Mouse (Mus musculus): ENCODE results near the gene Fli1. TPM values are rescaled to one million over a fixed set of nuclear protein-coding genes. Genes with fewer than 3 reads are reported as not detected.

Fli1 gene
- 22.5 and 24.5 TPM in 2 replicates for polyA plus RNA-seq (2016; fragmentation: Nextera tagmentation; extraction: Ambion mirVana)

DNA sequence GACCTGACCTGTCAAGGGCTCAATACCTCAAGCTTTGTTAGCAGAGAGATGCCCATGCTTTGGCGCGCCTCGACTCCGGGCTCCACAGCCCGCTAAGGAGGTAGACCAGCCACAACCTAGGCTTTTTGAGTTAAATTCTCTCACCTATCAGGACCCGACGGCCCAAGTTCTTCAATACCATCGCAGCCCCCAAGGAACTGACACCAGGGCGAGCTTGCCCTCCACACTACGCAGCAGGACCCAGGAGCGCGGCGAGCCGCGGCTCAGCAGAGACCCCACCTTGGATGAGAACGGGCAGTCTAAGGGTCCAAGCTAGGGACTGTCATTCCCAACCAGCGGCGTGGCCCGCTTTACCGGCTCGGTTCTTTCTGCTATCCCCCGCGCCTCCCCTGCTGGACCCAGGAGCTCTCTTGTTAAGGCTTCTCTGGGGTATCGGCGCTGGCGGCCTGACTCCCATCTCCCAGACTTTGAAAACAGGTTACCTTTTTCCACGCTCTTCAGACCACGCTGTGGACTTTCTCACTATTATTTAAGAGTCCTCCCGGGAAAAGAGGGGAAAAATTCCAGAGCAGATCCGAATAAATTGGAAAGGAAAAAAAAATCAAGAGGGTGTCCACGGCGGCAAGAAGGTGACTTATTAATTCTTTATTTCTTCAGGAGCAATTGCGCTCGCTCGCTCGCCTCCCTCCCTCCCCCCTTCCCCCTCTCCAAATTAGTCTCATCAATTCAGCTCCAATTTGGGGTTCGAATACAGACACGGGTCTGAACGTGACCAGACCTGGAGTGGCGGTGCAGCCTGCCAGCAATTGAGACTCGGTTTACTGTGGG, at the start of gene Fli1:
Fli1 (minus strand) TSS at position 650 of the 828 bp plus-strand sequence.
- DNase-seq (ENCODE audit: extremely low spot score, low spot score): peak; percentile 49
- peaks cover 75% of the 10 kb centered on the region for H3K4me1 ChIP-seq
- peak within 1 kb of the TSS; percentile 87 for H3K27ac ChIP-seq
- no peaks in the 10 kb centered on the region for H3K9me3 ChIP-seq
- peak within 1 kb of the TSS; percentile 72 for H3K4me3 ChIP-seq
- H3K27me3 ChIP-seq (ENCODE audit: poor library complexity, severe bottlenecking): peaks cover 100% of the 10 kb centered on the region
- under 1% methylated on average over 41 of the region's 41 CpGs for WGBS
- H3K36me3 ChIP-seq (replicated peaks): no peaks in the 10 kb centered on the region

GRCm38 (mm10) chr9:32591732-32592582, 49.3 kb upstream of the Fli1 start:
- H3K36me3 ChIP-seq (replicated peaks): no peaks in the 10 kb centered on the region
- no peak overlapping the region for H3K27ac ChIP-seq
- peak; percentile 61 for DNase-seq (ENCODE audit: extremely low spot score, low spot score)
- H3K9me3 ChIP-seq: no peaks in the 10 kb centered on the region
- peaks cover 87% of the 10 kb centered on the region for H3K27me3 ChIP-seq (ENCODE audit: poor library complexity, severe bottlenecking)
- 9% methylated on average over 14 of the region's 14 CpGs for WGBS
- peaks cover 33% of the 10 kb centered on the region for H3K4me1 ChIP-seq
- H3K4me3 ChIP-seq: no peak overlapping the region

DNA sequence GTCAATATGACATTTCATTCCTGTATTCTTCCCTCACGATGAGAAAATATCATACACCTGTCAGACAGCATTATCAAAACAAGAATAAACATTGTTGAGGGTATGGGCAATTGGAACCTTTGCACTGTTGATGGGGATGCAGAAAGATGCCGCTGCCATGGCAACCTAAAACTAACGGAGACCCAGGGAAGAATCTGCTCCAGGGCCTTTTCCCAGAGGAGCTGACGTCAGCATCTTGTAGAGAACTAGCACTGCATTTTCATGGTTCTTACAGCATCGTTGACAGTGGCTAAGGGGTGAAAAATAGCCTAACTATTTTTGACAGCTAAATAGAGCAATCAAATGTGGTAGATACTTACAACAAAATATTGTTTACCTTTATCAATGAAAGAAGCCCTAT, 47.9 kb upstream of the Fli1 start:
- WGBS: 58% methylated on average over 5 of the region's 5 CpGs
- no peak overlapping the region for H3K4me3 ChIP-seq
- H3K36me3 ChIP-seq (replicated peaks): no peaks in the 10 kb centered on the region
- no peak for DNase-seq (ENCODE audit: extremely low spot score, low spot score)
- no peaks in the 10 kb centered on the region for H3K9me3 ChIP-seq
- no peak overlapping the region for H3K27ac ChIP-seq
- H3K4me1 ChIP-seq: peaks cover 30% of the 10 kb centered on the region
- H3K27me3 ChIP-seq (ENCODE audit: poor library complexity, severe bottlenecking): peaks cover 84% of the 10 kb centered on the region

- peak; percentile 87 for DNase-seq (ENCODE audit: extremely low spot score, low spot score)
- Histone ChIP-seq H3K9me3 (no peaks in the 10 kb centered on the region), H3K4me1 (peaks cover 24% of the 10 kb centered on the region), H3K27me3 (ENCODE audit: poor library complexity, severe bottlenecking) (peaks cover 78% of the 10 kb centered on the region), H3K27ac (no peak overlapping the region), H3K4me3 (no peak overlapping the region), H3K36me3 (replicated peaks) (no peaks in the 10 kb centered on the region)
- WGBS: 6% methylated on average over 8 of the region's 8 CpGs
Measured at GRCm38 (mm10) chr9:32589900-32590299, 47.2 kb upstream of the Fli1 start.

DNA sequence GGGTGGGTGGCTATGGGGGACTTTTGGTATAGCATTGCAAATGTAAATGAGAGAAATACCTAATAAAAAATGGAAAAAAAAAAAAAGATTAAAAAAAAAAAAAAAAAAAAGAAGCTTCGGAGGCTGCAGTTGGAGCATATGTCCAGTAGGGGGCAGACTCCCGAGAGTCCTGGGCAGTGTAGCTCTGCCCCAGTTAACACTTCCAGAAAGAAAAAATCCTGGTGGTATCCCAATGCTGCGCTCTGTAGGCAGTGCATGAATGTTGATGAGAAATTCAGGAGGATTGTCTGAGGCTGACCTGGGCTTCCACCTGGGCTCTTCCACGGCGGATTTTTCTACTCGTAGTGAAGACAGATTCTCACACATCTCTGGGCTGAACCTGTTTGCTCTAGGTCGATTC, 42.7 kb upstream of the Fli1 start:
- 0 out of 2 replicates have a peak, but pooled peaks cover 5% of the 10 kb centered on the region for H3K4me1 ChIP-seq
- H3K27ac ChIP-seq: no peak overlapping the region
- H3K36me3 ChIP-seq (replicated peaks): no peaks in the 10 kb centered on the region
- peaks cover 38% of the 10 kb centered on the region for H3K27me3 ChIP-seq (ENCODE audit: poor library complexity, severe bottlenecking)
- WGBS: 42% methylated on average over 7 of the region's 7 CpGs
- no peak for DNase-seq (ENCODE audit: extremely low spot score, low spot score)
- H3K4me3 ChIP-seq: no peak overlapping the region
- no peaks in the 10 kb centered on the region for H3K9me3 ChIP-seq

GRCm38 (mm10) chr9:32583905-32584304, 41.2 kb upstream of the Fli1 start:
- H3K9me3 ChIP-seq: no peaks in the 10 kb centered on the region
- no peaks in the 10 kb centered on the region for H3K4me1 ChIP-seq
- WGBS: 80% methylated on average over 6 of the region's 6 CpGs
- H3K27ac ChIP-seq: no peak overlapping the region
- H3K36me3 ChIP-seq (replicated peaks): no peaks in the 10 kb centered on the region
- DNase-seq (ENCODE audit: extremely low spot score, low spot score): no peak
- no peak overlapping the region for H3K4me3 ChIP-seq
- H3K27me3 ChIP-seq (ENCODE audit: poor library complexity, severe bottlenecking): peaks cover 30% of the 10 kb centered on the region

- Histone ChIP-seq H3K9me3 (no peaks in the 10 kb centered on the region), H3K36me3 (replicated peaks) (no peaks in the 10 kb centered on the region), H3K27me3 (ENCODE audit: poor library complexity, severe bottlenecking) (peaks cover 12% of the 10 kb centered on the region), H3K27ac (no peak overlapping the region), H3K4me1 (no peaks in the 10 kb centered on the region), H3K4me3 (no peak overlapping the region)
- WGBS: 86% methylated on average over 11 of the region's 11 CpGs
- no peak for DNase-seq (ENCODE audit: extremely low spot score, low spot score)
Measured at GRCm38 (mm10) chr9:32581851-32582573, 39.4 kb upstream of the Fli1 start.

- WGBS: 85% methylated on average over 2 of the region's 2 CpGs
- no peak overlapping the region for H3K27ac ChIP-seq
- H3K27me3 ChIP-seq (ENCODE audit: poor library complexity, severe bottlenecking): no peaks in the 10 kb centered on the region; the same call in 1 of the 2 replicates
- H3K4me1 ChIP-seq: no peaks in the 10 kb centered on the region
- H3K9me3 ChIP-seq: no peaks in the 10 kb centered on the region
- H3K4me3 ChIP-seq: no peak overlapping the region
- no peaks in the 10 kb centered on the region for H3K36me3 ChIP-seq (replicated peaks)
- DNase-seq (ENCODE audit: extremely low spot score, low spot score): no peak
Measured at GRCm38 (mm10) chr9:32578411-32578810, 35.8 kb upstream of the Fli1 start.

GRCm38 (mm10) chr9:32573638-32574037, 31.0 kb upstream of the Fli1 start:
- Histone ChIP-seq H3K27ac (no peak overlapping the region), H3K9me3 (no peaks in the 10 kb centered on the region), H3K36me3 (replicated peaks) (no peaks in the 10 kb centered on the region), H3K27me3 (ENCODE audit: poor library complexity, severe bottlenecking) (no peaks in the 10 kb centered on the region; the same call in 1 of the 2 replicates), H3K4me3 (no peak overlapping the region), H3K4me1 (no peaks in the 10 kb centered on the region)
- DNase-seq (ENCODE audit: extremely low spot score, low spot score): no peak
- 77% methylated on average over 4 of the region's 4 CpGs for WGBS

DNA sequence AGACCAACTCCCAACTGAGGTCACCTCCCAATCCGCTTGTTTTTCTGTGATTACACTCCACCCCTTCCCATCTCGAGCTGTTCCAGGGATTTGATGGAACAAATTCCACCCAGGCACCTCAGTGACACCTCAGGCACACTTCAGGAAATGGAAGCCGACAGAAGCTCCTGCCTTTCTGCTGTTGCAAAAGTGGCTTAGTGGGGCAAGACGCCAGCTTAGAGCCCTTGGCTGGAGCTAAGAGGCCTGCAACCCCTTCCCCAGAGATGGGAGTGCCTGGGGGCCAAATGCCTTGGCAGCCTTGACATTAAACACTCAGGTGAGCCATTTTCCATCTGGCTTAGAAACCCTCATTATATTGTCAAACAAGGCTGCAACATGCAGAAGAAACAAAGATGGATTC, 29.0 kb upstream of the Fli1 start:
- Histone ChIP-seq H3K27me3 (ENCODE audit: poor library complexity, severe bottlenecking) (no peaks in the 10 kb centered on the region; the same call in 1 of the 2 replicates), H3K27ac (no peak overlapping the region), H3K4me3 (no peak overlapping the region), H3K4me1 (peaks cover 7% of the 10 kb centered on the region), H3K9me3 (no peaks in the 10 kb centered on the region), H3K36me3 (replicated peaks) (no peaks in the 10 kb centered on the region)
- DNase-seq (ENCODE audit: extremely low spot score, low spot score): no peak
- 64% methylated on average over 4 of the region's 4 CpGs for WGBS

DNA sequence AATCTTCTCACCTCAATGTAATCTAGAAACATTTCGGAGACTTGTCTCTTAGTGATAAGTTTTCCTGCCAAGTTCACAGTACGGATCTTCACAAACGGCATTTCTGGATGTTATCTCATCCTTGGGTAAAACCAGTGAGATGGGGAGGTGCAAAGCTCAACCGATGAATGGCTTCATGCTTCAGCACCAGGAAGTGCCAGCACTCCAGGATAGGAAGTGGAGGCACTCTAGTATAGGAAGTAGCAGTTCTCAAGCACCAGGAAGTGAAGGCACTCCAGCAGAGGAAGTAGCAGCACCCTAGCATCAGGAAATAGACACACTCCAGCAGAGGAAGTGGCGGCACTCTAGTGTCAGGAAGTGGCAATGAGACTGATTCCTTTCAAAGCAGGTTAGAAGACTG, 27.9 kb upstream of the Fli1 start:
- Histone ChIP-seq H3K36me3 (replicated peaks) (no peaks in the 10 kb centered on the region), H3K4me1 (peaks cover 7% of the 10 kb centered on the region), H3K4me3 (no peak overlapping the region), H3K27me3 (ENCODE audit: poor library complexity, severe bottlenecking) (peaks cover 6% of the 10 kb centered on the region; the same call in 1 of the 2 replicates), H3K27ac (no peak overlapping the region), H3K9me3 (no peaks in the 10 kb centered on the region)
- whole genome bisulfite sequencing: 89% methylated on average over 5 of the region's 5 CpGs
- no peak for DNase-seq (ENCODE audit: extremely low spot score, low spot score)

DNA sequence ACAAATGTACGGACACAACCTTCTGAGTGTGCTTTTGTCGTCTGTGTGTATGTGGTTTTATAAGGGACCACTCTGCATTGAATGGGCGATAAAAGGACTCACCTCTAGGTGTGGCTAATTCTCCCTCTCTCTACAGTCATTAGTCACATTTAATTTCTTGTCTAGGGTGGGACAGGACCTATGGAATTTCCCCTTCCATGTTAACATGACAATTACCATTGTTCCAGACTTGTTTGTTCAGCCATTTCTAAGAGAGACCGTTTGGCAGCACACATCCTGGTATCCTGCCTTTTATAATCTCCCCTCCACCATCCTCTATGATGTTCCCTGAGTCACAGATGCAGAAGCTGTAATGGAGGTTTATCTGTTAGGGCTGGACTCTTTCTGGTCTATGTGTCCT, 26.6 kb upstream of the Fli1 start:
- Histone ChIP-seq H3K36me3 (replicated peaks) (no peaks in the 10 kb centered on the region), H3K9me3 (no peaks in the 10 kb centered on the region), H3K4me3 (no peak overlapping the region), H3K27me3 (ENCODE audit: poor library complexity, severe bottlenecking) (peaks cover 18% of the 10 kb centered on the region; the same call in 1 of the 2 replicates), H3K4me1 (peaks cover 16% of the 10 kb centered on the region), H3K27ac (no peak overlapping the region)
- DNase-seq (ENCODE audit: extremely low spot score, low spot score): no peak
- WGBS: 82% methylated on average over 4 of the region's 4 CpGs

Measured in forebrain, embryonic 10.5 days (tissue).